Mouse (Mus musculus) gastrocnemius, adult 8-10 months (tissue): ENCODE results near the gene Zcrb1. TPM values are rescaled to one million over a fixed set of nuclear protein-coding genes. Genes with fewer than 3 reads are reported as not detected.
A peak's percentile ranks its signal among the peaks of the same experiment; 100 is the strongest.

Source experiments
- DNase-seq, 2 experiments: peaks; one replicate each; pipeline ENCODE4 v3.0.0; 2022; ENCODE audit warnings: low spot score in 2 of 2
- total RNA-seq, 4 experiments: library from RNA; stranded (reverse); gene quantifications; 2 replicates each; pipeline ENCODE4 v1.2.4; 2022

Gene Zcrb1
- total RNA-seq, 4 experiments from 2014 or later = 122 to 143 (median 127) TPM

DNA sequence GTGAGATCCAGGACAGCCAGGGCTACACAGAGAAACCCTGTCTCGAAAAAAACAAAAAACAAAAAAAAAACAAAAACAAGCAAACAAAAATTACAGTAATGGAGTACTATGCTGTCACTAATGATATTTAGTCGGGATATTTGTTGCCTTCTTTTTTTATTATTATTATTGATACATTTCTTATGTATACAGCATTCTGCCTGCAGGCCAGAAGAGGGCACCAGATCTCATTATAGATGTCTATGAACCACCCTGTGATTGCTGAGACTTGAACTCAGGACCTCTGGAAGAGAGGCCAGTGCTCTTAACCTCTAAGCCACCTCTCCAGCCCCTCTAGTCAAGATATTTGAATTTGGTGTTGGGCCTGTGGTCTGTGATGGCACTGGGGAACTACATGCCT lies 26.3 kb downstream of the Zcrb1 start:
- no peak for DNase-seq

DNA sequence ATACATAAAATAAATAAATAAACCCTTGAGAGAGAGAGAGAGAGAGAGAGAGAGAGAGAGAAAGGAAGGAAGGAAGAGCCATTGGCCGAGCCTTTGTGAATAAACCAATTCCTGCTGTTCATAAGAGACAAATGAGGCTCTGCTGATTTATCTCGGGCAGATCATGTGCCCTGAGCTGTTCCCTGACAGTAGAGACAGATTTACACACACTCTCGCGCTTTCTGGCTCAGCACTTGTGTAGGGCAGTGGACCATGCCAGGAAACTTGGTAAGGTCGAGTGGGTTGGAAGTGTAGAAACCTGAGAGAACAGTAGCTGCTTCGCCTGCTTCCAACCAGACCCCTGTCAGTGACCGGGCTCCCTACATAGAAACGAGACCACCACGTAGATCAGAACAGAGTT lies 29.6 kb downstream of the Zcrb1 start:
- DNase-seq = no peak

DNA sequence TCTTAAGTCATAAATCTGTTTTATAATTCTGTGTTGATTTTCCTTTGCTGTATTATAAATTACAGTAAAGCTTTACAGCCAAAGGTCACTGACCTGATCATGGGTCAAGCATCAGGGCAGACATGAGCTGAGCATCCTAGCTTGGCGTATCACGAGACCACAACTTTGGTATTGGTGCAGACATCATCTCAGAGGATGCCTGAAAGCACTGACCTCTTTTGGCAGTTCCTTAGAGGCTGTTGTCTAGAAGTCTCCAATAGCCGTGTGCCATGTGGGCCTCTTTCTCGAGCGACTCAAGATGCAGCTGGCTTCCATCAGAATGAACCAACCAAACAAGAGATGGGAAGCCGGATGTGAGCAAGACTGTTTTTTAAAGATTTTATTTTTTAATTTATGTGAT lies 32.6 kb downstream of the Zcrb1 start:
- no peak for DNase-seq

DNA sequence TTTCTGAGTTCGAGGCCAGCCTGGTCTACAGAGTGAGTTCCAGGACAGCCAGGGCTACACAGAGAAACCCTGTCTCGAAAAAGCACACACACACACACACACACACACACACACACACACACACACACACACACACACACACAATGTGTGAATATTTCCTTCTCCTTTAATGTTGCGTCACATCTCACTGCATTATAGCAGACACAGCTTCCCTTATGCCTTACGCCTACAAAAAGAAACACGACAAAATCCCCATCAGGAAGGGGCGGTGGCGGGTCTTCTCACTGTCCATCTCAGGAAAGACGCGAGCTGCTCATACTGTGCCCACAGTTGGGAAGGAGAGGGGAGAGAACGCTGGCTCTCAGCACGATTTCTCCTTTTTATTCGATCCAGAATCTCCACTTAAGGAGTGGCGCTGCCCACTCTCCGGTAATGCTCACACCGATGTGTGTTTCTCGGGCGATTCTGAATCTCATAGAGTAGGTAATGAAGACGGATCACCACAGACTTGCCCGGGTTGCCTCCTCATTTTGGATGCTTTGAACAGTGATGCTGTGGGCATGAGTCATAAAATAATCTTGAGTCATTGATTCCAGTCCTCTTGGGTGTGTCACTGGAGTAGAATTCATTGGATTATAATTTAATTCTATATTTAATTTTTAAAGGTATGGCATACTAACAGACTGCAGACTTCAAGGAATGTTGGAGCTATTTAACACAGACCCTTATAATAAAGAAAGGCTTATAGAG lies 39.6 kb downstream of the Zcrb1 start:
- DNase-seq = no peak

DNA sequence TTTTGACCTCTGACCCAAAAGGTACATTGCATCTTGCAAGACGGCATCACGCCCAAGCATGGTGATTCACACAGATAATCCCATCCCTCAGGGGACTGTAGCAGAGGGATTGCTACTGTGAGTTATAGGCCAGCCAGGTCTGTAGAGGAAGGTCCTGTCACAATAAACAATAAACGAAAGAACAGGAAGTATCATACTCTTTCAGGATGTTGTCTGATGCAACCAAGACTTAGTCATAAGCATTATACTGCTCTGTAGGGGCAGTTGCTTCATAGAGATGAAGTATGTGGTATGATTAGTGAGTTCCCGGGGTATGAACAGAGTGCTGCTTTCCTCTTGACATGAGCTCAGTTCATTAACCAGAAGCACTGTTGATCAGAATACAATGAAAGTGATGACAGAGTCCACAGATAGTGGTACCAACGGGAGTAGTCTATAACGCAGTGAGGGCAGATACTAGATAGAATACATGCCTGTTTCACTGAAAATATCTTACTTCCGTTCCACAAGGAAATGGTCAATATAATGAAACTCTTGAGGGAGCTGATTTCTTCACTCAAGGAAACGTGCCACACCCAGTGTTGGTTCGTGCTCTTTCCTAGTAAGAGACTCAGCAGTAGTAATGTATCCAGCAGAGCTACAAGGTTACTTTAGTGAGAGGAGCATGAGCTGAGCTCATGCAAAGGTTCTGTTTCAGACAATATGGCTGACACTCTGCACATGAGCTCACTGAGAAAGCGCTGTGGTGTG lies 57.3 kb downstream of the Zcrb1 start:
- DNase-seq = no peak

DNA sequence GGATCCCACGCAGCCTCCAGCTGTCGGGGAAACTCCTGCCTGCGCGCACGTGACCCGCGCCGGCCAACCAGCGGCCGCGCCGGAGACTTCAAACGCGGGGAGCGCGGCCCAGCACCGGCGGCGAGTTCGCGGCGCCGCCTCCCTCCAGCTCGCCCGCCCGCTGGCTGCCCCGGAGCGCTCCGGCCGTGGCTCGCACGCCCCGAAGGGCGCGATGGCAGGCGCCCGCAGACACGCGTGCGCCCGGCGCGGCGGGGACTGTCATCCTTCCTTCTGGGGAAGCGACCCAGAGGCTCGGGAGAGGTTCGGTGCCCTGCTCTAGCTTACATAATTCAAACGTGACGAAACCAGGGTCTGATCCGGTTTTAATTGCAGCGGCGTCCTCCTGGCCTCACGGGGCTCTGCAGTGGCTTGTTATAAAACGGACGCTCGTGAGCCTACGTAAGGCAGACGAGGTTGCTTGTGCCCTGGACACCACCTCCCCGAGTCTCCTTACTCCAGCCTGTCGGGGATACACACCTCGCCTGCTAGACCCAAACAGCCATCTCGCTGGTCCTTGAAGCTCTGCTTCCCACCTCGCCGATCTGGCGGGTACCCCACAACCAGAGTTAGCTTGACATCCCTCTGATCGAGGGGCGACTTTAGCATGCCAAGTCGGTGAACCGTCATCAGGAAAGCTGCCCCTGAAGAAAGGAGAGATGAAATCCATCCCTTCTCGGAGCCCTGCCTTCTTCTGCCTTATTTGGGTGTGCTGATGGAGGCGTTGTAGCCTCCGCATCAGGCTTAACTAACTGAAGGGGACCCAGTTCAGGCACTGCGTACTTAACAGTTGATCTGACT lies 61.0 kb downstream of the Zcrb1 start, which contains the start of gene Yaf2:
Yaf2 (minus strand) TSS at position 11 of the 837 bp plus-strand sequence.
- peak; percentile 72 to 80 for DNase-seq

DNA sequence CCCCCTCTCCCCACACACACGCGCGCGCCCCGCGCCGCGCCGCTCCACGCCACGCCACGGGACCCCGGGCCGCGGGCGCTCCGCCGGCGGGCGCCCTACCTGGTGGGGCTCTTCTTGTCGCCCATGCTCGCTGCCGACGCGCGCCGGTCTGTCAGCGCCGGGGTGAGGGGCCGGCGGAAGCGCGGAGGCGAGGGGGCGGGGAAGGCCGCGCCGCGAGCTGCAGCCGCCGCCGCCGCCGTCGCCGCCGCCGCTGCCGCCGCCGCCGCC lies 61.5 kb downstream of the Zcrb1 start:
- DNase-seq = no peak

Other genes starting within 250 kb of the Zcrb1 start
- 1 to 10 TPM; 5.0 to 7.5 (median 6.5) TPM for gene Gxylt1, start 123.2 kb downstream of the Zcrb1 start, total RNA-seq
- 10 to 100 TPM; 20.6 to 26.8 (median 23.3) TPM for gene Yaf2, start 61.4 kb downstream of the Zcrb1 start, total RNA-seq
- 10 to 100 TPM; 12.7 to 15.5 (median 14.8) TPM for gene Pphln1, start within 50 bp of the Zcrb1 start, total RNA-seq
- gene Prickle1, start 197.6 kb upstream of the Zcrb1 start, total RNA-seq = 1 to 10 TPM; 2.6 to 4.0 (median 3.5) TPM